Mouse (Mus musculus): ENCODE measurements around the gene Qsox1.

Qsox1 gene

GRCm38 (mm10) chr1:155747911-155748310 is 64.8 kb downstream of the Qsox1 start:
- DNase-seq (ENCODE audit: low read depth, low spot score) = no peak

- DNase-seq (ENCODE audit: low read depth, low spot score) = no peak
Measured at GRCm38 (mm10) chr1:155747011-155747410, 65.7 kb downstream of the Qsox1 start.

- DNase-seq (ENCODE audit: low read depth, low spot score) = no peak
Measured at GRCm38 (mm10) chr1:155742411-155743363, 70.0 kb downstream of the Qsox1 start.

GRCm38 (mm10) chr1:155741988-155742387 is 70.7 kb downstream of the Qsox1 start:
- DNase-seq (ENCODE audit: low read depth, low spot score) = peak; percentile 45

GRCm38 (mm10) chr1:155741378-155741945 is 71.2 kb downstream of the Qsox1 start:
- no peak for DNase-seq (ENCODE audit: low read depth, low spot score)

GRCm38 (mm10) chr1:155740622-155741377 is 71.9 kb downstream of the Qsox1 start:
- DNase-seq (ENCODE audit: low read depth, low spot score) = no peak

- no peak for DNase-seq (ENCODE audit: low read depth, low spot score)
Measured at GRCm38 (mm10) chr1:155737809-155738383, 74.8 kb downstream of the Qsox1 start.

- no peak for DNase-seq (ENCODE audit: low read depth, low spot score)
Measured at GRCm38 (mm10) chr1:155737017-155737808, 75.5 kb downstream of the Qsox1 start.

GRCm38 (mm10) chr1:155736096-155736825 is 76.4 kb downstream of the Qsox1 start:
- DNase-seq (ENCODE audit: low read depth, low spot score) = no peak

- DNase-seq (ENCODE audit: low read depth, low spot score) = no peak
Measured at GRCm38 (mm10) chr1:155731156-155731555, 81.5 kb downstream of the Qsox1 start.

- DNase-seq (ENCODE audit: low read depth, low spot score) = no peak
Measured at GRCm38 (mm10) chr1:155729113-155729795, 83.4 kb downstream of the Qsox1 start.

GRCm38 (mm10) chr1:155727830-155728229 is 84.9 kb downstream of the Qsox1 start:
- no peak for DNase-seq (ENCODE audit: low read depth, low spot score)
